Mouse (Mus musculus): ENCODE measurements around the gene Rassf7.

GRCm38 (mm10) chr7:141261480-141261879 is 45.8 kb downstream of the Rassf7 start:
- no peak for TF ChIP-seq CTCF (conservative IDR thresholded peaks at IDR 0.05; ENCODE audit: low read length)
- TF ChIP-seq NANOG (IDR thresholded peaks at IDR 0.05; ENCODE audit: borderline replicate concordance, low read length), result no peak
- TF ChIP-seq POU5F1 (IDR thresholded peaks at IDR 0.05; ENCODE audit: borderline replicate concordance, low read length), result no peak

Measured in E14TG2a.4 (cell line).